Mouse (Mus musculus): ENCODE data around the gene Sp6. TPM values are rescaled to one million over a fixed set of nuclear protein-coding genes. Genes with fewer than 3 reads are reported as not detected.

Sp6 gene
- polyA plus RNA-seq, 1 experiment from 2014 or later: 0.11 TPM

GRCm38 (mm10) chr11:97050216-97050943 lies 37.2 kb downstream of the Sp6 start, which contains the start of gene Osbpl7:
TSS of gene Osbpl7 (plus strand) at chr11:97050628.
- Histone ChIP-seq H3K4me1 (ENCODE audit: control insufficient read depth, insufficient read depth, low read length) (peaks cover 14% of the 10 kb centered on the region), H3K4me2 (peak within 1 kb of the TSS; percentile 95), H3K9me3 (replicated peaks; ENCODE audit: control insufficient read depth, low read length) (no peaks in the 10 kb centered on the region), H3K27me3 (ENCODE audit: control insufficient read depth, insufficient read depth, low read length) (no peaks in the 10 kb centered on the region), H3K4me3 (ENCODE audit: low read depth, low read length) (peak within 1 kb of the TSS; percentile 70), H3K27ac (ENCODE audit: low read depth, low read length) (no peak within 1 kb of the TSS), H3K9ac (ENCODE audit: low read depth, low read length) (peak within 1 kb of the TSS; percentile 80), H3K36me3 (ENCODE audit: control insufficient read depth, insufficient read depth, low read length) (peaks cover 8% of the 10 kb centered on the region)
- 7% methylated on average over 18 of the region's 18 CpGs for WGBS (ENCODE audit: insufficient replicate concordance)
- peak; percentile 65; the same call in 1 of the 2 replicates for ATAC-seq (replicated peaks; ENCODE audit: insufficient number of reproducible peaks, low FRiP score, low TSS enrichment)

- Histone ChIP-seq H3K4me2 (peak overlapping the region; percentile 95), H3K9ac (ENCODE audit: low read depth, low read length) (peak overlapping the region; percentile 80), H3K9me3 (replicated peaks; ENCODE audit: control insufficient read depth, low read length) (no peaks in the 10 kb centered on the region), H3K4me3 (ENCODE audit: low read depth, low read length) (peak overlapping the region; percentile 70), H3K36me3 (ENCODE audit: control insufficient read depth, insufficient read depth, low read length) (peaks cover 14% of the 10 kb centered on the region), H3K27ac (ENCODE audit: low read depth, low read length) (no peak overlapping the region), H3K27me3 (ENCODE audit: control insufficient read depth, insufficient read depth, low read length) (no peaks in the 10 kb centered on the region), H3K4me1 (ENCODE audit: control insufficient read depth, insufficient read depth, low read length) (peaks cover 14% of the 10 kb centered on the region)
- WGBS (ENCODE audit: insufficient replicate concordance): 28% methylated on average over 13 of the region's 13 CpGs
- ATAC-seq (replicated peaks; ENCODE audit: insufficient number of reproducible peaks, low FRiP score, low TSS enrichment): no peak; the same call in 1 of the 2 replicates
Measured at GRCm38 (mm10) chr11:97050944-97051586, 37.9 kb downstream of the Sp6 start.

GRCm38 (mm10) chr11:97052219-97052646 lies 39.0 kb downstream of the Sp6 start:
- Histone ChIP-seq H3K9ac (ENCODE audit: low read depth, low read length) (no peak overlapping the region), H3K36me3 (ENCODE audit: control insufficient read depth, insufficient read depth, low read length) (peaks cover 18% of the 10 kb centered on the region)

GRCm38 (mm10) chr11:97063274-97063920 lies 50.2 kb downstream of the Sp6 start:
- Histone ChIP-seq H3K27me3 (ENCODE audit: control insufficient read depth, insufficient read depth, low read length) (no peaks in the 10 kb centered on the region), H3K9ac (ENCODE audit: low read depth, low read length) (no peak overlapping the region; the same call in 1 of the 2 replicates), H3K4me2 (no peak overlapping the region), H3K27ac (ENCODE audit: low read depth, low read length) (peak overlapping the region; percentile 43; the same call in 1 of the 2 replicates), H3K9me3 (replicated peaks; ENCODE audit: control insufficient read depth, low read length) (no peaks in the 10 kb centered on the region), H3K36me3 (ENCODE audit: control insufficient read depth, insufficient read depth, low read length) (peaks cover 15% of the 10 kb centered on the region), H3K4me1 (ENCODE audit: control insufficient read depth, insufficient read depth, low read length) (peaks cover 4% of the 10 kb centered on the region; the same call in 1 of the 2 replicates), H3K4me3 (ENCODE audit: low read depth, low read length) (no peak overlapping the region)
- 57% methylated on average over 9 of the region's 9 CpGs for WGBS (ENCODE audit: insufficient replicate concordance)
- no peak for ATAC-seq (replicated peaks; ENCODE audit: insufficient number of reproducible peaks, low FRiP score, low TSS enrichment)

More at GRCm38 (mm10) chr11:97052219-97052646, 39.0 kb downstream of the Sp6 start:
- Histone ChIP-seq H3K9me3 (replicated peaks; ENCODE audit: control insufficient read depth, low read length) (no peaks in the 10 kb centered on the region), H3K27me3 (ENCODE audit: control insufficient read depth, insufficient read depth, low read length) (no peaks in the 10 kb centered on the region), H3K27ac (ENCODE audit: low read depth, low read length) (no peak overlapping the region), H3K4me1 (ENCODE audit: control insufficient read depth, insufficient read depth, low read length) (peaks cover 14% of the 10 kb centered on the region), H3K4me2 (peak overlapping the region; percentile 95), H3K4me3 (ENCODE audit: low read depth, low read length) (no peak overlapping the region)
- 21% methylated on average over 11 of the region's 11 CpGs for WGBS (ENCODE audit: insufficient replicate concordance)
- ATAC-seq (replicated peaks; ENCODE audit: insufficient number of reproducible peaks, low FRiP score, low TSS enrichment): no peak

GRCm38 (mm10) chr11:97063921-97064295 lies 50.7 kb downstream of the Sp6 start:
- peaks cover 4% of the 10 kb centered on the region; the same call in 1 of the 2 replicates for H3K4me1 ChIP-seq (ENCODE audit: control insufficient read depth, insufficient read depth, low read length)
- WGBS (ENCODE audit: insufficient replicate concordance): 85% methylated on average over 3 of the region's 3 CpGs
- H3K36me3 ChIP-seq (ENCODE audit: control insufficient read depth, insufficient read depth, low read length): peaks cover 15% of the 10 kb centered on the region
- H3K4me3 ChIP-seq (ENCODE audit: low read depth, low read length): no peak overlapping the region
- ATAC-seq (replicated peaks; ENCODE audit: insufficient number of reproducible peaks, low FRiP score, low TSS enrichment): no peak
- H3K9me3 ChIP-seq (replicated peaks; ENCODE audit: control insufficient read depth, low read length): no peaks in the 10 kb centered on the region
- no peaks in the 10 kb centered on the region for H3K27me3 ChIP-seq (ENCODE audit: control insufficient read depth, insufficient read depth, low read length)
- peak overlapping the region; percentile 43; the same call in 1 of the 2 replicates for H3K27ac ChIP-seq (ENCODE audit: low read depth, low read length)
- no peak overlapping the region for H3K9ac ChIP-seq (ENCODE audit: low read depth, low read length)
- no peak overlapping the region for H3K4me2 ChIP-seq

GRCm38 (mm10) chr11:97065538-97066295 lies 52.5 kb downstream of the Sp6 start:
- Histone ChIP-seq H3K9me3 (replicated peaks; ENCODE audit: control insufficient read depth, low read length) (no peaks in the 10 kb centered on the region), H3K4me3 (ENCODE audit: low read depth, low read length) (no peak overlapping the region), H3K9ac (ENCODE audit: low read depth, low read length) (no peak overlapping the region), H3K27me3 (ENCODE audit: control insufficient read depth, insufficient read depth, low read length) (no peaks in the 10 kb centered on the region), H3K36me3 (ENCODE audit: control insufficient read depth, insufficient read depth, low read length) (peaks cover 10% of the 10 kb centered on the region; the same call in 1 of the 2 replicates), H3K27ac (ENCODE audit: low read depth, low read length) (no peak overlapping the region), H3K4me2 (no peak overlapping the region), H3K4me1 (ENCODE audit: control insufficient read depth, insufficient read depth, low read length) (peaks cover 4% of the 10 kb centered on the region; the same call in 1 of the 2 replicates)
- 69% methylated on average over 12 of the region's 12 CpGs for WGBS (ENCODE audit: insufficient replicate concordance)
- no peak for ATAC-seq (replicated peaks; ENCODE audit: insufficient number of reproducible peaks, low FRiP score, low TSS enrichment)

- Histone ChIP-seq H3K27ac (ENCODE audit: low read depth, low read length) (no peak overlapping the region), H3K9ac (ENCODE audit: low read depth, low read length) (no peak overlapping the region), H3K4me2 (no peak overlapping the region), H3K27me3 (ENCODE audit: control insufficient read depth, insufficient read depth, low read length) (no peaks in the 10 kb centered on the region), H3K4me1 (ENCODE audit: control insufficient read depth, insufficient read depth, low read length) (peaks cover 8% of the 10 kb centered on the region), H3K4me3 (ENCODE audit: low read depth, low read length) (no peak overlapping the region), H3K36me3 (ENCODE audit: control insufficient read depth, insufficient read depth, low read length) (peaks cover 3% of the 10 kb centered on the region; the same call in 1 of the 2 replicates), H3K9me3 (replicated peaks; ENCODE audit: control insufficient read depth, low read length) (no peaks in the 10 kb centered on the region)
- WGBS (ENCODE audit: insufficient replicate concordance): 43% methylated on average over 22 of the region's 22 CpGs
- no peak for ATAC-seq (replicated peaks; ENCODE audit: insufficient number of reproducible peaks, low FRiP score, low TSS enrichment)
Measured at GRCm38 (mm10) chr11:97066656-97067360, 53.6 kb downstream of the Sp6 start.

Data from heart, embryonic 11.5 days (tissue).